In the genomic region with DNA sequence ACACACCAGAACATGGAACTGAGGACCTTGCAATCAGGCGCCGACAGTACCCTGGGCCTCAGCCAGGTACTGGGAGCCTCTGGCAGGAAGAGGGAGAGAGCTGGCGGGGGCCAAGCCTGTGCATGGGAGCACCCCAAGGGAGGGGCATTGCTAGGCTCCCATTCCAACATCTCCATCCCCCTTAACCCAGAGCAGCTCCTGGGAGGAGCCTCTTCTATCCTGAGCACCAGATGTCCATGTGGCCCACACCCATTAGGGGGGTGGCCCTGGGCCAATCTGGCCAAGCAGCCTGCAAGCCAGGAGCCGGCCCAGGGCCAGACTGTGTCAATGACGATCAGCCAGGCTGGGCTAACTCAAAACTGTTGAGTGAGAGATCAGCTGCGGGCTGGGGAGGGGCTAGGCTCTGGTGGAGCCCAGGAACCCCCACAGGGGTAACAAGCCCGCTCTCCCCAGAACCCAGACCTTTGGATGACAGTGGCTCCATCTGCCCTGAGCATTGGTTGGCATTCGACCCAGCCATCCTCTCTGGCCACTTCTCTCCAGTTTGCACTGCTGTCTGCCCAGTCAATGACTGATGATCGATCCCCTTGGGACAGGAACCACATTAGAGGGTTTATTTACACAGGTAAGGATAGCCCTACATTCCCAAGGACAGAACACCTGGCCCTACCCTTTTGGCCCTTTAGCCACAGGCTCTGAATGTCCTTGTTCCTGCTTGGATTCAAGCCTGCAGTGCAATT, we compare ENCODE assay signal across 8 mouse cellular contexts. TPM values are rescaled to one million over a fixed set of nuclear protein-coding genes. Genes with fewer than 3 reads are reported as not detected.
DNase-seq lines count a peak whose midpoint lies in the region; ATAC-seq and TF ChIP-seq lines count a peak whose summit lies in the region.

No protein-coding gene starts in this region.

- H3K36me3 ChIP-seq in kidney, postnatal 0 days (ENCODE audit: insufficient read depth, low read length), result peaks cover 30% of the 10 kb centered on the region
- peaks cover 46% of the 10 kb centered on the region for H3K36me3 ChIP-seq in forebrain, postnatal 0 days (ENCODE audit: insufficient read depth)
- peaks cover 53% of the 10 kb centered on the region for H3K36me3 ChIP-seq in hindbrain, embryonic 10.5 days
- peaks cover 13% of the 10 kb centered on the region for H3K36me3 ChIP-seq in lung, embryonic 16.5 days (ENCODE audit: control insufficient read depth, insufficient read depth, low read length)

- no peaks in the 10 kb centered on the region for H3K9me3 ChIP-seq in kidney, postnatal 0 days (replicated peaks; ENCODE audit: low read length)
- H3K9me3 ChIP-seq in forebrain, postnatal 0 days (ENCODE audit: low read length), result no peaks in the 10 kb centered on the region
- no peaks in the 10 kb centered on the region for H3K9me3 ChIP-seq in hindbrain, embryonic 10.5 days
- no peaks in the 10 kb centered on the region for H3K9me3 ChIP-seq in lung, embryonic 16.5 days (ENCODE audit: control insufficient read depth, low read length)

- no peak overlapping the region for H3K27ac ChIP-seq in kidney, postnatal 0 days
- H3K27ac ChIP-seq in forebrain, postnatal 0 days (ENCODE audit: low read depth, low read length), result no peak overlapping the region
- no peak overlapping the region; the same call in 1 of the 2 replicates for H3K27ac ChIP-seq in hindbrain, embryonic 10.5 days
- no peak overlapping the region for H3K27ac ChIP-seq in lung, embryonic 16.5 days (ENCODE audit: low read length)

- DNase-seq in kidney, postnatal 0 days (ENCODE audit: low spot score), result no peak
- DNase-seq in kidney, adult 11 months, result no peak
- DNase-seq in brain, embryonic 14.5 days (ENCODE audit: low read depth), result peak; percentile 87
- peak; percentile 74 for DNase-seq in forebrain, postnatal 0 days
- peak; percentile 39 for DNase-seq in hindbrain, embryonic 10.5 days (ENCODE audit: low spot score)
- DNase-seq in right cerebral cortex, postnatal 14 days, result peak; percentile 56
- no peak for DNase-seq in frontal cortex, postnatal 25 days (ENCODE audit: low spot score in 2 of 2)

- WGBS in kidney, postnatal 0 days, result 61% methylated on average over 9 of the region's 9 CpGs
- WGBS in forebrain, postnatal 0 days, result 37% methylated on average over 9 of the region's 9 CpGs
- 60% methylated on average over 9 of the region's 9 CpGs for WGBS in hindbrain, embryonic 10.5 days
- WGBS in lung, embryonic 16.5 days, result 46% methylated on average over 9 of the region's 9 CpGs

- H3K4me1 ChIP-seq in kidney, postnatal 0 days (replicated peaks; ENCODE audit: insufficient read depth, low read length), result no peaks in the 10 kb centered on the region
- no peaks in the 10 kb centered on the region for H3K4me1 ChIP-seq in forebrain, postnatal 0 days (ENCODE audit: insufficient read depth)
- peaks cover 61% of the 10 kb centered on the region for H3K4me1 ChIP-seq in hindbrain, embryonic 10.5 days (replicated peaks)
- H3K4me1 ChIP-seq in lung, embryonic 16.5 days (replicated peaks; ENCODE audit: control insufficient read depth, insufficient read depth, low read length), result peaks cover 6% of the 10 kb centered on the region

- no peak overlapping the region for H3K4me3 ChIP-seq in kidney, postnatal 0 days (replicated peaks; ENCODE audit: low read depth, low read length)
- H3K4me3 ChIP-seq in forebrain, postnatal 0 days (ENCODE audit: low read depth, low read length), result no peak overlapping the region
- no peak overlapping the region for H3K4me3 ChIP-seq in hindbrain, embryonic 10.5 days
- no peak overlapping the region for H3K4me3 ChIP-seq in lung, embryonic 16.5 days (ENCODE audit: low read length)

- no peak for TF ChIP-seq POLR2A in brain, embryonic 14.5 days (IDR thresholded peaks at IDR 0.05; ENCODE audit: borderline replicate concordance, extremely low read depth, insufficient read depth, insufficient read length, poor library complexity, severe bottlenecking)

- H3K9ac ChIP-seq in kidney, postnatal 0 days (ENCODE audit: low read depth, low read length), result no peak overlapping the region
- no peak overlapping the region for H3K9ac ChIP-seq in forebrain, postnatal 0 days
- no peak overlapping the region for H3K9ac ChIP-seq in lung, embryonic 16.5 days (ENCODE audit: low read length)

- no peak for TF ChIP-seq CTCF in kidney, postnatal 0 days (IDR thresholded peaks at IDR 0.05; ENCODE audit: low read depth)
- no peak for TF ChIP-seq CTCF in brain, embryonic 14.5 days (IDR thresholded peaks at IDR 0.05; ENCODE audit: borderline replicate concordance, extremely low read depth, insufficient read depth, insufficient read length)
- no peak for TF ChIP-seq CTCF in forebrain, postnatal 0 days (IDR thresholded peaks at IDR 0.05; ENCODE audit: low read depth)

- H3K4me2 ChIP-seq in kidney, postnatal 0 days (ENCODE audit: low read length), result no peak overlapping the region
- H3K4me2 ChIP-seq in forebrain, postnatal 0 days (ENCODE audit: low read depth), result no peak overlapping the region
- no peak overlapping the region for H3K4me2 ChIP-seq in lung, embryonic 16.5 days (ENCODE audit: low read depth, low read length)

- H3K27me3 ChIP-seq in kidney, postnatal 0 days (ENCODE audit: insufficient read depth, low read length), result peaks cover 30% of the 10 kb centered on the region
- peaks cover 23% of the 10 kb centered on the region for H3K27me3 ChIP-seq in forebrain, postnatal 0 days (ENCODE audit: insufficient read depth, low read length)
- peaks cover 73% of the 10 kb centered on the region for H3K27me3 ChIP-seq in hindbrain, embryonic 10.5 days (ENCODE audit: insufficient read depth, poor library complexity, severe bottlenecking)
- peaks cover 54% of the 10 kb centered on the region for H3K27me3 ChIP-seq in lung, embryonic 16.5 days (ENCODE audit: control insufficient read depth, insufficient read depth, low read depth, low read length)

- ATAC-seq in kidney, postnatal 0 days (replicated peaks; ENCODE audit: low FRiP score, low read depth), result peak; percentile 11
- peak; percentile 85 for ATAC-seq in forebrain, postnatal 0 days
- ATAC-seq in lung, embryonic 16.5 days (ENCODE audit: low read depth), result peak; percentile 83

RNA-seq across cellular contexts. Expression of gene Shisa8, which starts 6.1 kb away (rescaled TPM):
- 0.66 and 0.96 TPM in 2 replicates for polyA plus RNA-seq in kidney, postnatal 0 days (2015; fragmentation: Nextera tagmentation; extraction: Ambion mirVana)
- 1.8 and 3.2 TPM in 2 replicates for polyA plus RNA-seq in brain, embryonic 14.5 days (2012; rRNA removed)
- total RNA-seq in forebrain, postnatal 0 days (2014; rRNA removed), result 4.7 and 6.3 TPM in 2 replicates
- 1.8 and 2.7 TPM in 2 replicates for polyA plus RNA-seq in forebrain, postnatal 0 days (2015; fragmentation: Nextera tagmentation; extraction: Ambion mirVana)
- polyA plus RNA-seq in hindbrain, embryonic 10.5 days (2016; fragmentation: Nextera tagmentation; extraction: Ambion mirVana), result 1.6 and 1.8 TPM in 2 replicates
- polyA plus RNA-seq in lung, embryonic 16.5 days (2015; fragmentation: Nextera tagmentation; extraction: Ambion mirVana), result 0.52 and 0.55 TPM in 2 replicates

RNA-seq across cellular contexts. Expression of gene Tnfrsf13c, which starts 17.6 kb away (rescaled TPM):
- polyA plus RNA-seq in kidney, postnatal 0 days (2015; fragmentation: Nextera tagmentation; extraction: Ambion mirVana), result 0.09 TPM in 1 of 2 replicates, not detected in the other
- polyA plus RNA-seq in brain, embryonic 14.5 days (2012; rRNA removed), result 0.26 and 0.30 TPM in 2 replicates
- total RNA-seq in forebrain, postnatal 0 days (2014; rRNA removed), result 0.24 and 0.62 TPM in 2 replicates
- 0.44 and 0.47 TPM in 2 replicates for polyA plus RNA-seq in forebrain, postnatal 0 days (2015; fragmentation: Nextera tagmentation; extraction: Ambion mirVana)
- polyA plus RNA-seq in hindbrain, embryonic 10.5 days (2016; fragmentation: Nextera tagmentation; extraction: Ambion mirVana), result 0.18 and 0.46 TPM in 2 replicates
- not detected in 2 replicates for polyA plus RNA-seq in lung, embryonic 16.5 days (2015; fragmentation: Nextera tagmentation; extraction: Ambion mirVana)

RNA-seq across cellular contexts. Expression of gene Cenpm, which starts 38.0 kb away (rescaled TPM):
- polyA plus RNA-seq in kidney, postnatal 0 days (2015; fragmentation: Nextera tagmentation; extraction: Ambion mirVana), result 45.0 and 46.4 TPM in 2 replicates
- polyA plus RNA-seq in brain, embryonic 14.5 days (2012; rRNA removed), result 16.5 and 26.2 TPM in 2 replicates
- 8.9 and 10.0 TPM in 2 replicates for total RNA-seq in forebrain, postnatal 0 days (2014; rRNA removed)
- polyA plus RNA-seq in forebrain, postnatal 0 days (2015; fragmentation: Nextera tagmentation; extraction: Ambion mirVana), result 16.5 and 18.7 TPM in 2 replicates
- polyA plus RNA-seq in hindbrain, embryonic 10.5 days (2016; fragmentation: Nextera tagmentation; extraction: Ambion mirVana), result 86.2 and 92.6 TPM in 2 replicates
- polyA plus RNA-seq in lung, embryonic 16.5 days (2015; fragmentation: Nextera tagmentation; extraction: Ambion mirVana), result 65.1 and 65.7 TPM in 2 replicates

RNA-seq across cellular contexts. Expression of gene 1500009C09Rik, which starts 45.7 kb away (rescaled TPM):
- not detected in 2 replicates for polyA plus RNA-seq in kidney, postnatal 0 days (2015; fragmentation: Nextera tagmentation; extraction: Ambion mirVana)
- 67.2 and 71.3 TPM in 2 replicates for polyA plus RNA-seq in brain, embryonic 14.5 days (2012; rRNA removed)
- total RNA-seq in forebrain, postnatal 0 days (2014; rRNA removed), result 119 and 139 TPM in 2 replicates
- polyA plus RNA-seq in forebrain, postnatal 0 days (2015; fragmentation: Nextera tagmentation; extraction: Ambion mirVana), result 12.5 and 15.6 TPM in 2 replicates
- 0.17 and 1.5 TPM in 2 replicates for polyA plus RNA-seq in hindbrain, embryonic 10.5 days (2016; fragmentation: Nextera tagmentation; extraction: Ambion mirVana)
- polyA plus RNA-seq in lung, embryonic 16.5 days (2015; fragmentation: Nextera tagmentation; extraction: Ambion mirVana), result not detected in 2 replicates

RNA-seq across cellular contexts. Expression of gene Srebf2, which starts 59.6 kb away (rescaled TPM):
- 89.0 and 98.5 TPM in 2 replicates for polyA plus RNA-seq in kidney, postnatal 0 days (2015; fragmentation: Nextera tagmentation; extraction: Ambion mirVana)
- 196 and 230 TPM in 2 replicates for polyA plus RNA-seq in brain, embryonic 14.5 days (2012; rRNA removed)
- total RNA-seq in forebrain, postnatal 0 days (2014; rRNA removed), result 121 and 171 TPM in 2 replicates
- 147 and 193 TPM in 2 replicates for polyA plus RNA-seq in forebrain, postnatal 0 days (2015; fragmentation: Nextera tagmentation; extraction: Ambion mirVana)
- polyA plus RNA-seq in hindbrain, embryonic 10.5 days (2016; fragmentation: Nextera tagmentation; extraction: Ambion mirVana), result 211 and 242 TPM in 2 replicates
- 105 and 108 TPM in 2 replicates for polyA plus RNA-seq in lung, embryonic 16.5 days (2015; fragmentation: Nextera tagmentation; extraction: Ambion mirVana)

Comparison
In these comparisons a context has a peak if more than half of its experiments do, and no peak if none do; other contexts are left out.
1. ATAC-seq: peak in every context shown above with its lines; median percentile 85 in forebrain, postnatal 0 days; 83 in lung, embryonic 16.5 days; 11 in kidney, postnatal 0 days.
2. DNase-seq: peak in brain, embryonic 14.5 days (single experiment), forebrain, postnatal 0 days (single experiment), hindbrain, embryonic 10.5 days (single experiment) and right cerebral cortex, postnatal 14 days (single experiment); none in kidney, postnatal 0 days (single experiment), kidney, adult 11 months (single experiment) and frontal cortex, postnatal 25 days (0 of 2).